Mouse (Mus musculus) olfactory bulb, adult 2 months (tissue): ENCODE results near the gene Vgf.

Experiments
- CTCF ChIP-seq: fragments of 200-500 bp; IDR thresholded peaks from 2 replicates; pipeline ENCODE4 v1.5.1; 2012; ENCODE audit warnings: low read depth, mild to moderate bottlenecking, low read length, moderate library complexity; ENCODE audit not compliant: insufficient read depth
- POLR2A ChIP-seq: fragments of 200-500 bp; IDR thresholded peaks from 2 replicates; pipeline ENCODE4 v1.6.1; 2012; ENCODE audit warnings: mild to moderate bottlenecking, low read depth, low read length, moderate library complexity; ENCODE audit not compliant: insufficient read depth

- no peak for TF ChIP-seq CTCF
- TF ChIP-seq POLR2A: no peak
Observed at GRCm38 (mm10) chr5:137051914-137052505, 25.8 kb downstream of the Vgf start.
